ENCODE assay signal across 19 mouse cellular contexts in the genomic region with DNA sequence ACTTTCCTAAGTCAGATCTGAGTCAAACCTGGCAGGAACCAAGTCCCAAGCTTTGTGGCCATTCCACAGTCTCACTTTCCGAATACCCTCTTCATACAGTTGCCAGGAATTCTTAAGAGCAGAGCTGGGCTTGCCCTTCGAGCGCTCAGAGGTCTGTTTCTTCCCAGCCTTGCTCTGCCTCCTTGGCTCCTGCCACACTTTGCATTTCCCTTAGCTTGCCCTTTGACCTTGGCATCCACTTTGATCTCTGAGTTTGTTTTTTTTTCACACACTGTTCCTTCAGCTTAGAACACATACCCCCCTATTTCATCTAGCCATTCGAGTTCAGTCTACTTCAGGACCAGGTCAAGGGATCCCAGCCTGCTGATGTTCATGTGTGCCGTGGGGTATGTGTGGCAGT. TPM values are rescaled to one million over a fixed set of nuclear protein-coding genes. Genes with fewer than 3 reads are reported as not detected.
DNase-seq lines count a peak whose midpoint lies in the region; ATAC-seq lines count a peak whose summit lies in the region.
"Had no signal": no experiment of that assay in that cellular context is flagged by ENCODE, and none has a peak within 500 bp of the region (broad histone marks: within the 10 kb centered on the region; RNA-seq: fewer than 3 reads in every experiment).

No protein-coding gene starts in this region.

- H3K4me3 ChIP-seq in kidney, embryonic 15.5 days (replicated peaks), result no peak overlapping the region
- H3K4me3 ChIP-seq: forebrain, embryonic 12.5 days had no signal

- no peak overlapping the region for H3K27ac ChIP-seq in kidney, embryonic 15.5 days
- H3K27ac ChIP-seq: embryonic facial prominence, embryonic 13.5 days; forebrain, embryonic 12.5 days; heart, embryonic 15.5 days had no signal

- 0 out of 2 replicates have a peak, but pooled peaks cover 10% of the 10 kb centered on the region for H3K27me3 ChIP-seq in kidney, embryonic 15.5 days
- H3K27me3 ChIP-seq: Patski had no signal

- peaks cover 6% of the 10 kb centered on the region for H3K36me3 ChIP-seq in kidney, embryonic 15.5 days
- H3K36me3 ChIP-seq: forebrain, embryonic 12.5 days; heart, embryonic 15.5 days had no signal

- WGBS in kidney, embryonic 15.5 days, result 42% methylated on average over 5 of the region's 5 CpGs

- no peak for ATAC-seq in kidney, embryonic 15.5 days (replicated peaks; ENCODE audit: low FRiP score)
- ATAC-seq: activated CD4-positive, CD25-positive, alpha-beta regulatory T cell, adult 4 months; forebrain, embryonic 16.5 days; Patski had no signal

- H3K9me3 ChIP-seq in kidney, embryonic 15.5 days (replicated peaks), result no peaks in the 10 kb centered on the region
- H3K9me3 ChIP-seq: embryonic facial prominence, embryonic 13.5 days; forebrain, embryonic 12.5 days; heart, embryonic 15.5 days; hindbrain, embryonic 13.5 days had no signal

- H3K4me1 ChIP-seq in kidney, embryonic 15.5 days, result peaks cover 60% of the 10 kb centered on the region

- peak; percentile 68 for DNase-seq in kidney, adult 11 months
- no peak for DNase-seq in kidney, postnatal 10 days
- peak; percentile 80 for DNase-seq in kidney, adult 9 months
- DNase-seq in kidney, postnatal 14 days, result peak; percentile 55
- no peak for DNase-seq in testis, postnatal 10 days (ENCODE audit: low spot score)
- DNase-seq: adrenal gland, adult 2 months; adrenal gland, postnatal 25 days; cerebellum, postnatal 14 days; gastrocnemius, postnatal 10 days; heart, adult 18-20 months; heart, postnatal 14 days had no signal

- no peak overlapping the region for H3K9ac ChIP-seq in kidney, embryonic 15.5 days
- H3K9ac ChIP-seq: embryonic facial prominence, embryonic 13.5 days; forebrain, embryonic 12.5 days; heart, embryonic 15.5 days had no signal

- no peak overlapping the region for H3K4me2 ChIP-seq in kidney, embryonic 15.5 days

RNA-seq across cellular contexts. Expression of a gene that starts 1.5 kb away (rescaled TPM):
- polyA plus RNA-seq in kidney, embryonic 15.5 days (2015; fragmentation: Nextera tagmentation; extraction: Ambion mirVana), result 73.4 and 84.3 TPM in 2 replicates

RNA-seq across cellular contexts. Expression of a gene that starts 10.5 kb away (rescaled TPM):
- polyA plus RNA-seq in kidney, embryonic 15.5 days (2015; fragmentation: Nextera tagmentation; extraction: Ambion mirVana), result 0.34 and 0.35 TPM in 2 replicates
- polyA plus RNA-seq: forebrain, embryonic 16.5 days; heart, embryonic 15.5 days had no signal

RNA-seq across cellular contexts. Expression of a gene that starts 13.4 kb away (rescaled TPM):
- 29.8 and 31.5 TPM in 2 replicates for polyA plus RNA-seq in kidney, embryonic 15.5 days (2015; fragmentation: Nextera tagmentation; extraction: Ambion mirVana)

RNA-seq across cellular contexts. Expression of a gene that starts 13.8 kb away (rescaled TPM):
- 1.9 and 2.5 TPM in 2 replicates for polyA plus RNA-seq in kidney, embryonic 15.5 days (2015; fragmentation: Nextera tagmentation; extraction: Ambion mirVana)

RNA-seq across cellular contexts. Expression of a gene that starts 28.5 kb away (rescaled TPM):
- 9.3 and 11.9 TPM in 2 replicates for polyA plus RNA-seq in kidney, embryonic 15.5 days (2015; fragmentation: Nextera tagmentation; extraction: Ambion mirVana)
- polyA plus RNA-seq: activated CD4-positive, CD25-positive, alpha-beta regulatory T cell, adult 4 months had no signal

Comparison
In these comparisons a context has a peak if more than half of its experiments do, and no peak if none do; other contexts are left out.
1. DNase-seq: peak in kidney, adult 11 months (single experiment), kidney, adult 9 months (single experiment) and kidney, postnatal 14 days (single experiment); none in kidney, postnatal 10 days (single experiment) and testis, postnatal 10 days (single experiment).